Mouse (Mus musculus): ENCODE measurements around the gene Etv3. TPM values are rescaled to one million over a fixed set of nuclear protein-coding genes. Genes with fewer than 3 reads are reported as not detected.

Gene Etv3
- polyA plus RNA-seq, 1 experiment from 2014 or later: 7.7 TPM

DNA sequence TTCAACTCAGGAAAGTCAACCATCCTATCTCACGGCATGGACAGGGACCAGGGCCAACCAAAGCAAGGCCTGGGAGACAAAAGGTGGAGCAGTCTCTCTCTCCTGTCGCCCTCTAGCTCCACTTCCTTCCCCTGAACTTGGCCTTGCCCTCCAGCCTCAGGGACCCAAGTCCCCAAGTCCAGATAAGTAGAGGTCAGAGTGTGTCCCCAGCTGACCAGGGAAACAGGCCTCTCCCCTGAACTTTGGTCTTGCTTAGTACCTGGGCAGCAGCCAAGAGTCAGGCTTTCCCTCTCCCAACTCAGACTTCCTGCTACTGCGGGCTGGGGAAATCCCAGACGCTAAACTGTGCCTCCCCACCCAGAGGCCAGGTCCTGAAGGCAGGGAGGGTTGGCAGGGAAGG, 16.1 kb upstream of the Etv3 start:
- Histone ChIP-seq H3K4me1 (ENCODE audit: control insufficient read depth, insufficient read depth, low read length) (peaks cover 28% of the 10 kb centered on the region), H3K36me3 (ENCODE audit: control insufficient read depth, insufficient read depth, low read length) (no peaks in the 10 kb centered on the region), H3K9me3 (replicated peaks; ENCODE audit: control insufficient read depth, low read length) (no peaks in the 10 kb centered on the region), H3K9ac (ENCODE audit: low read depth, low read length) (no peak overlapping the region), H3K27ac (ENCODE audit: low read depth, low read length) (no peak overlapping the region), H3K4me3 (ENCODE audit: low read depth, low read length) (no peak overlapping the region), H3K27me3 (ENCODE audit: control insufficient read depth, insufficient read depth, low read length) (no peaks in the 10 kb centered on the region), H3K4me2 (no peak overlapping the region)
- 35% methylated on average over 4 of the region's 4 CpGs for WGBS (ENCODE audit: insufficient replicate concordance)
- no peak for ATAC-seq (replicated peaks; ENCODE audit: insufficient number of reproducible peaks, low FRiP score, low TSS enrichment)

DNA sequence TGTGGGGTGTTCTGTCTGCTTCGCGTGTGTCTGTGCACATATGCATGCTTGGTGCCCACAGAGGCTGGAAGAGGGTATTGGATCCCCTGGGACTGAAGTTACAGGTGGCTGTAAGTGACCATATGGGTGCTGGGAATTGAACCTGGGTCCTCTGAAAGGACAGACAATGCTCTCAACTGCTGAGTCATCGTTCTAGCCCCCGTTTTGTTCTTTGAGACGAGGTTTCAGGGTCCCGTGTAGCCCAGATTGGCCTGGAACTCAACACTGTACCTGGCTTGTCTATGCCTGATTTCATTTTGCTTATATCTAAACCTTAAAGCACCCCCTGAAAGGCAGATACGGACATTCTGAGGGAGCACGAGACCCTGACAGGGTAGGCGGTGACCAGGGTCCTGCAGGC, 14.4 kb upstream of the Etv3 start:
- Histone ChIP-seq H3K9me3 (replicated peaks; ENCODE audit: control insufficient read depth, low read length) (no peaks in the 10 kb centered on the region), H3K9ac (ENCODE audit: low read depth, low read length) (no peak overlapping the region), H3K27ac (ENCODE audit: low read depth, low read length) (no peak overlapping the region), H3K4me2 (no peak overlapping the region), H3K36me3 (ENCODE audit: control insufficient read depth, insufficient read depth, low read length) (no peaks in the 10 kb centered on the region), H3K27me3 (ENCODE audit: control insufficient read depth, insufficient read depth, low read length) (no peaks in the 10 kb centered on the region), H3K4me1 (ENCODE audit: control insufficient read depth, insufficient read depth, low read length) (peaks cover 39% of the 10 kb centered on the region), H3K4me3 (ENCODE audit: low read depth, low read length) (no peak overlapping the region)
- 89% methylated on average over 9 of the region's 9 CpGs for whole genome bisulfite sequencing (ENCODE audit: insufficient replicate concordance)
- no peak for ATAC-seq (replicated peaks; ENCODE audit: insufficient number of reproducible peaks, low FRiP score, low TSS enrichment)

DNA sequence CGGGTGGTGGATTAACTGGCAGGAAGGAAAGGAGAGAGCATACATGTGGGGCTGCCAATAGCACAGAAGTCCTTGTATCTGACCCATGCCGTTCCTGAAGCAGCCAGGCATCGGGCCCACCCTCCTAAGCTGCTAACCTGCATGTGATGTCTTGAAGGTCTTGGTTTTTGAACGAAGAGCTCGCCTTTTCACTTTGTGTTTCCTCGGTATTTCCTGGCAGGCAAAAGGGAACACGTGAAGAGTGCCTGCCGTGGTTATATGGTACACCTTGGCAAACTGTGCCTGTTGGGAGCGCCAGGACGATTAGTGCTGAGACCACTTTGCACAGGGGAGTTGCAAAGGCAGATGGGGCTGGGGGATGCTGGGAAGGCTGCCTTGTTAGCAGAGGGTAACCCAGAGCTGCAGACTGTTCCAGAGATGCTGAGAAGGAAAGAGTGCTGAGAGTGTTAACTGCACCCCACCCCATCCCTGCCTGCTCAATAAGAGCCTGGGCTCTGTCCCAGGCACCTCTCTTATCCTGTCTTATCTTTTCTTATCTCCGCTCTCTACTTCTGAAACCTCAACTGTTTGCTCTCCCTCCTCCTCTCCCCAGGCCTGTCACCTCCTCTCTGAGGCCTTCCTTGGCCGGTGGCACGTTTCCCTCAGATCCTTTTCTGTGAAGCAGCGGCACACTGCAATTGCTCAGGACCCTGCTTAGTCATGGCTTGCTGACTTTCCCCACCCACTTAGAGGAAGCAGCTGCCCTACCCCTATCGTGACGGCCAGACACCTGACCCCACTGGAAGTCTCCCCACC, 13.0 kb upstream of the Etv3 start:
- ATAC-seq (replicated peaks; ENCODE audit: insufficient number of reproducible peaks, low FRiP score, low TSS enrichment): peak; percentile 43; the same call in 1 of the 2 replicates
- Histone ChIP-seq H3K36me3 (ENCODE audit: control insufficient read depth, insufficient read depth, low read length) (no peaks in the 10 kb centered on the region), H3K4me2 (peak overlapping the region; percentile 52), H3K9ac (ENCODE audit: low read depth, low read length) (peak overlapping the region; percentile 52; the same call in 1 of the 2 replicates), H3K9me3 (replicated peaks; ENCODE audit: control insufficient read depth, low read length) (no peaks in the 10 kb centered on the region), H3K4me3 (ENCODE audit: low read depth, low read length) (no peak overlapping the region), H3K27me3 (ENCODE audit: control insufficient read depth, insufficient read depth, low read length) (no peaks in the 10 kb centered on the region), H3K27ac (ENCODE audit: low read depth, low read length) (no peak overlapping the region), H3K4me1 (ENCODE audit: control insufficient read depth, insufficient read depth, low read length) (peaks cover 48% of the 10 kb centered on the region)
- WGBS (ENCODE audit: insufficient replicate concordance): 18% methylated on average over 16 of the region's 16 CpGs

DNA sequence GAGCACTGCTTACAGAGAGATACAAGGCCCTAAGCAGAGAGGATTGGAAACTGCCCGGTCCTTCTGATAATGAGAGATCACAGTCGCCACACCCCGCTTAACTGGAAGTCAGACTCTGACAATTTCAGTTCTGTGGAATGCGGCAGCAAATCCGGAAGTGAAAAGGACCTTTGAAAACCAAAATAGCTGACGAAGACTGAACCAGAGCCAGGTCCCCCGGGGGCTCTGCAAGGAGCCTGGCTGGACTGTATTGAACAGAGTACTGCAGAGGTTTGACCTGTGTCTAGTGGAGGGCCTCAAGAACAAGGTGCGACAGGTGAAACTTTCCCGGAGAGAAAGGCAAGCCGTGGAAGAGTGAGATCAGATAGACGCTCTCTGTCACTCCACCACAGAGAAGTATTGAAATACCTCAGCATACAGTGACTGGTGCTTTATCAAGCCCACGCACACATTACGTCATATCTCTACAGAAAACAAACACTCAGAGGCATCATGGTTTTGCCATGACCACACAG, 9.6 kb upstream of the Etv3 start:
- Histone ChIP-seq H3K27me3 (ENCODE audit: control insufficient read depth, insufficient read depth, low read length) (no peaks in the 10 kb centered on the region), H3K27ac (ENCODE audit: low read depth, low read length) (no peak overlapping the region), H3K4me3 (ENCODE audit: low read depth, low read length) (no peak overlapping the region), H3K36me3 (ENCODE audit: control insufficient read depth, insufficient read depth, low read length) (no peaks in the 10 kb centered on the region), H3K9ac (ENCODE audit: low read depth, low read length) (peak overlapping the region; percentile 29), H3K4me1 (ENCODE audit: control insufficient read depth, insufficient read depth, low read length) (peaks cover 36% of the 10 kb centered on the region), H3K9me3 (replicated peaks; ENCODE audit: control insufficient read depth, low read length) (no peaks in the 10 kb centered on the region), H3K4me2 (peak overlapping the region; percentile 23)
- no peak for ATAC-seq (replicated peaks; ENCODE audit: insufficient number of reproducible peaks, low FRiP score, low TSS enrichment)
- WGBS (ENCODE audit: insufficient replicate concordance): 18% methylated on average over 13 of the region's 13 CpGs

DNA sequence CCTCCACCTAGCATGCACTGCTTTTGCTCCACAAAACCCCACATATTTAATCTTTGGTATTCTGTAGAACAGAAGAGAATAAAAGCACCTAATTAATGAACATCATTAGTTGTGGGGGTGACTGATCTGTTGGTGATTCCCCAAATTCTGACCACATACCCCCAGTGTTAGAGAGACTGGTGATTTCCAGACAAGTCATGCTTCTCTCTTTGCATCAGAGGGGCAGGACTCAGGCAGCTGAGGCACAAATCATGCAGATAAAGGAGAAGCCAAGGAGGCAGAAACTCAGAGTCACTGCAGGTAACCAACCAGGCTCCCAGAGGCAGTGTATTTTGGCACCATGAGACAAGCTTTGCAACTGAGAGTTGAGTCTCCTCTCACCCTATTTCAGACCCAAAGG, 6.8 kb upstream of the Etv3 start:
- Histone ChIP-seq H3K36me3 (ENCODE audit: control insufficient read depth, insufficient read depth, low read length) (no peaks in the 10 kb centered on the region), H3K4me1 (ENCODE audit: control insufficient read depth, insufficient read depth, low read length) (peaks cover 23% of the 10 kb centered on the region), H3K9ac (ENCODE audit: low read depth, low read length) (no peak overlapping the region), H3K27me3 (ENCODE audit: control insufficient read depth, insufficient read depth, low read length) (no peaks in the 10 kb centered on the region), H3K9me3 (replicated peaks; ENCODE audit: control insufficient read depth, low read length) (no peaks in the 10 kb centered on the region), H3K4me2 (no peak overlapping the region), H3K4me3 (ENCODE audit: low read depth, low read length) (no peak overlapping the region), H3K27ac (ENCODE audit: low read depth, low read length) (no peak overlapping the region)
- no peak for ATAC-seq (replicated peaks; ENCODE audit: insufficient number of reproducible peaks, low FRiP score, low TSS enrichment)

DNA sequence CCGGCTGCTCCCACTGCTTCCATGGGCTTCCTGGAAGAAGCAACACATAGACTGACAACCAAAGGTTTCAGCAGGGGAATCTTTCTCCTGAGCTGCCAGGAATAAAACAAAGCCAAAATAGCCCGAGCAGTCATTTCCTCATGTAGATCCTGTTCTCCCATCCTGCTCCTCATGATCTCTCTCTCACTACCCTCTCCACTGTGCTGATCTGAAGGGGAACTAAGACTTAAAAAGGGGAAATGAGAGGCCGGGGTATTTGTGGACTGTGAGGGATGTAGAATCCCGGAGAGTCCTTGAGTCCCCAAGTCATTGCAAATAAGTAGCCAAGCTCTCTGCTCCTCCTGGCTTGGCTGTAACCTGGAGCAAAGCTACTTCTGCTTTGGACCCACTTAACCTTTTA, 4.1 kb upstream of the Etv3 start:
- H3K4me1 ChIP-seq (ENCODE audit: control insufficient read depth, insufficient read depth, low read length): peaks cover 11% of the 10 kb centered on the region
- no peaks in the 10 kb centered on the region for H3K27me3 ChIP-seq (ENCODE audit: control insufficient read depth, insufficient read depth, low read length)
- no peaks in the 10 kb centered on the region for H3K36me3 ChIP-seq (ENCODE audit: control insufficient read depth, insufficient read depth, low read length)
- ATAC-seq (replicated peaks; ENCODE audit: insufficient number of reproducible peaks, low FRiP score, low TSS enrichment): no peak
- no peak overlapping the region for H3K27ac ChIP-seq (ENCODE audit: low read depth, low read length)
- H3K9ac ChIP-seq (ENCODE audit: low read depth, low read length): no peak overlapping the region
- no peaks in the 10 kb centered on the region for H3K9me3 ChIP-seq (replicated peaks; ENCODE audit: control insufficient read depth, low read length)
- H3K4me3 ChIP-seq (ENCODE audit: low read depth, low read length): no peak overlapping the region
- WGBS (ENCODE audit: insufficient replicate concordance): 66% methylated on average over 4 of the region's 4 CpGs
- H3K4me2 ChIP-seq: no peak overlapping the region

DNA sequence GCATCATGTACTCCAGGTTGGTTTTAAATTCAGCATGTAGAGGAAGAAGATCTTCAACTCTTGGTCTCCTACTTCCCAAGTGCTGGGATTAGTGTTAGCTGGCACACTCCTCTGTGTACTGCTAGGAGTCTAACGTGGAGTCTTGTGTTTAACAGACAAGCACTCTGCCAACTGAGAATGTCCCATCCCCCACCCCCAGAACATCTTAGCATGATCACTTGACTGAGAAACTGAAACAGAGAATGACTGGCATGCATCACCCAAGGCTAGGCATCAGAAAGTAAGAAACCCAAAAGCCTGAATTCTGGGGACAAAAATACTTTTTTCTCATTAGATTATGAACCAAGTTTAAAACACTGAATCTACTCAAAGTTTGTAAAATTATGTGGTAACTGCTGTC, 3.4 kb upstream of the Etv3 start:
- H3K4me2 ChIP-seq: no peak overlapping the region
- H3K27me3 ChIP-seq (ENCODE audit: control insufficient read depth, insufficient read depth, low read length): no peaks in the 10 kb centered on the region
- H3K4me1 ChIP-seq (ENCODE audit: control insufficient read depth, insufficient read depth, low read length): peaks cover 8% of the 10 kb centered on the region
- no peak overlapping the region for H3K27ac ChIP-seq (ENCODE audit: low read depth, low read length)
- WGBS (ENCODE audit: insufficient replicate concordance): 40% methylated on average over 1 of the region's 1 CpGs
- ATAC-seq (replicated peaks; ENCODE audit: insufficient number of reproducible peaks, low FRiP score, low TSS enrichment): no peak
- no peaks in the 10 kb centered on the region for H3K9me3 ChIP-seq (replicated peaks; ENCODE audit: control insufficient read depth, low read length)
- no peaks in the 10 kb centered on the region for H3K36me3 ChIP-seq (ENCODE audit: control insufficient read depth, insufficient read depth, low read length)
- H3K9ac ChIP-seq (ENCODE audit: low read depth, low read length): no peak overlapping the region
- H3K4me3 ChIP-seq (ENCODE audit: low read depth, low read length): no peak overlapping the region

DNA sequence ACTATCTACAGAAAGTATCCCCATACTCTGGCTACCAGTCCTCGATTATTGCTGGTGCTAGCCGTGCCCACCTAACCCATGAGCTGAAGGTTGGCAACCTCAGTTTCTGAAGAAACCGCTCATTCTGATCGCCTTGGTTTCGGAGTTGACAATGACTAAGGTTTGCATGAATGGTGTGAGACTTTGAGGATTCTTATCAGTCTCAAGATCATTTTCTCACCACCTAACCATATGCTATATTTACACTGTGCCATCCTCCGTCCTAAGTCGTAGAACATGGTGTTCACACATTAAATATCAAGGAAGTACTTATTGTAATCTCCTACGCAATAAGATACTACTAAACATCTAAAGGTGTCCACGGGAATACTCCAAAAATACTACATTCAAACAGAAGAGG, 1.5 kb upstream of the Etv3 start:
- H3K9ac ChIP-seq (ENCODE audit: low read depth, low read length): no peak overlapping the region
- H3K27me3 ChIP-seq (ENCODE audit: control insufficient read depth, insufficient read depth, low read length): no peaks in the 10 kb centered on the region
- H3K4me2 ChIP-seq: no peak overlapping the region
- no peaks in the 10 kb centered on the region for H3K9me3 ChIP-seq (replicated peaks; ENCODE audit: control insufficient read depth, low read length)
- no peak overlapping the region for H3K27ac ChIP-seq (ENCODE audit: low read depth, low read length)
- H3K4me1 ChIP-seq (ENCODE audit: control insufficient read depth, insufficient read depth, low read length): peaks cover 18% of the 10 kb centered on the region
- H3K36me3 ChIP-seq (ENCODE audit: control insufficient read depth, insufficient read depth, low read length): peaks cover 3% of the 10 kb centered on the region; the same call in 1 of the 2 replicates
- no peak for ATAC-seq (replicated peaks; ENCODE audit: insufficient number of reproducible peaks, low FRiP score, low TSS enrichment)
- WGBS (ENCODE audit: insufficient replicate concordance): 85% methylated on average over 9 of the region's 9 CpGs
- no peak overlapping the region for H3K4me3 ChIP-seq (ENCODE audit: low read depth, low read length)

Measured in heart, embryonic 11.5 days (tissue).